Mouse (Mus musculus) heart, embryonic 11.5 days (tissue): ENCODE results near the gene Bckdha. TPM values are rescaled to one million over a fixed set of nuclear protein-coding genes. Genes with fewer than 3 reads are reported as not detected.

Experiments
- ATAC-seq: fragments of 200-750 bp; cut with Nextera tagmentation; replicated peaks from 2 replicates; pipeline ENCODE4 v1.8.0; 2017; ENCODE audit warnings: moderate library complexity; ENCODE audit not compliant: insufficient number of reproducible peaks, low FRiP score, low TSS enrichment
- H3K27ac ChIP-seq: fragments of 300-500 bp; sonication (generic); 2 replicates; pipeline ENCODE4 v1.5.1; 2014; ENCODE audit warnings: mild to moderate bottlenecking, low read depth, low read length
- H3K27me3 ChIP-seq: fragments of 300-500 bp; sonication (generic); 2 replicates; pipeline ENCODE4 v1.6.1; 2014; ENCODE audit warnings: mild to moderate bottlenecking, low read length, mixed read lengths; ENCODE audit not compliant: control insufficient read depth, insufficient read depth
- H3K36me3 ChIP-seq: fragments of 300-500 bp; sonication (generic); 2 replicates; pipeline ENCODE4 v1.6.1; 2014; ENCODE audit warnings: mild to moderate bottlenecking, low read length, moderate library complexity, mixed read lengths; ENCODE audit not compliant: control insufficient read depth, insufficient read depth
- H3K4me1 ChIP-seq: fragments of 300-500 bp; sonication (generic); 2 replicates; pipeline ENCODE4 v1.6.1; 2014; ENCODE audit warnings: low read length; ENCODE audit not compliant: control insufficient read depth, insufficient read depth
- H3K4me2 ChIP-seq: fragments of 300-500 bp; sonication (generic); 2 replicates; pipeline ENCODE4 v1.6.1; 2014; ENCODE audit warnings: mild to moderate bottlenecking, moderate library complexity
- H3K4me3 ChIP-seq: fragments of 300-500 bp; sonication (generic); 2 replicates; pipeline ENCODE4 v1.5.1; 2014; ENCODE audit warnings: low read depth, low read length
- H3K9ac ChIP-seq: fragments of 300-500 bp; sonication (generic); 2 replicates; pipeline ENCODE4 v1.6.1; 2014; ENCODE audit warnings: mild to moderate bottlenecking, low read depth, low read length, moderate library complexity
- H3K9me3 ChIP-seq: fragments of 300-500 bp; sonication (generic); replicated peaks from 2 replicates; pipeline ENCODE4 v1.6.1; 2016; ENCODE audit warnings: low read length; ENCODE audit not compliant: control insufficient read depth
- WGBS: fragments of 180-500 bp; shearing (Covaris S2); extraction: QIAGEN DNeasy Blood & Tissue Kit; methylation state at CpG from one replicate; pipeline ENCODE4 v1.1.7; 2014; ENCODE audit not compliant: insufficient replicate concordance; 5-methylcytosine and 5-hydroxymethylcytosine counted together
- polyA plus RNA-seq: library from polyadenylated mRNA; unstranded; fragments of >200 nt; fragmentation: Nextera tagmentation; extraction: Ambion mirVana; gene quantifications from 2 replicates; pipeline ENCODE4 v1.2.1, GENCODE M21; 2014

The Bckdha gene
- polyA plus RNA-seq, 1 experiment from 2014 or later: 41.4 TPM

DNA sequence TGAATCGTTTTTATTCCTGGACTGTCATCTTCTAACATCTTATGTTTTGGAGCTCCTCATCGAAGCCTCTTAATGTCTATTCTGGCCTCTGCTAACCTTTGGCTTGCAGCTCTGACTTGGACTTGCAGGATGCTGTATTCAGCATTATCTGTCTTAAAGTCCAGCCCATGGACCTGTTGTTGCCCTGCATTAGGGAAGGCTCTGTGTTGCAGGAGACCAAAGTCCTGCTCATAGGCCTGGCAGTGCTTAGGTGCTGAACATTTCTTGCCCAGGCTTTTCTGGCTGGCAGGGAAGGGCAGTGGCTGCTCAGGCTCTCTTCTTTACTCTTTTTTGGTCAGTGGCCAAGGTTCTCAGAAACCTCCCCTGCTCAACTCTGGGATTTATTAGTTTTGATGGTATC, 51.6 kb downstream of the Bckdha start:
- H3K9ac ChIP-seq: no peak overlapping the region
- H3K27ac ChIP-seq: no peak overlapping the region
- ATAC-seq: no peak
- no peak overlapping the region for H3K4me2 ChIP-seq
- WGBS: 79% methylated on average over 2 of the region's 2 CpGs
- no peaks in the 10 kb centered on the region for H3K36me3 ChIP-seq
- H3K4me3 ChIP-seq: no peak overlapping the region
- H3K27me3 ChIP-seq: no peaks in the 10 kb centered on the region
- H3K4me1 ChIP-seq: no peaks in the 10 kb centered on the region
- H3K9me3 ChIP-seq: no peaks in the 10 kb centered on the region

DNA sequence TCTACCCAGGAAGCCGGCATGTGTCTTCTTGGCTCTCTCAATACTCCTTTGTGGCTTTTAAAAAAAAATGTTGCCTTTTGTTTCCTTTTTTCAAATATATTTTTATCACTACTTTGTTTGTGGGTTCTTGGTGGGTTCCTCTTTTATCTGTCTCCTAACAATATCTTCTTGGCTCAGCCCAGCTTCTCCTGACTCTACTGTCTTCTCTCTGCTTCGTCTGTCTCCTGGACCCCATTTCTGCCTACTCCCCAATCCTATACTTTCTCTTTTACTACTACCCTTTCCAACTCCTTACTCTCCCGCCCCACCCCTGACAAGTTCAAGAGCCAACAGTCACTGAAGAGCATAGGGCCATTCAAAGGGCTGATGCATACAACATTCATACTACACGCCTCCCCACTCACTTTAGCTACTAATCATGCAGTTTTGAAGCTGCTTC, 52.1 kb downstream of the Bckdha start:
- WGBS: 73% methylated on average over 4 of the region's 4 CpGs
- ATAC-seq: no peak
- H3K36me3 ChIP-seq: no peaks in the 10 kb centered on the region
- H3K4me3 ChIP-seq: no peak overlapping the region
- no peaks in the 10 kb centered on the region for H3K9me3 ChIP-seq
- no peaks in the 10 kb centered on the region for H3K4me1 ChIP-seq
- H3K27me3 ChIP-seq: no peaks in the 10 kb centered on the region
- no peak overlapping the region for H3K27ac ChIP-seq
- H3K4me2 ChIP-seq: no peak overlapping the region
- H3K9ac ChIP-seq: no peak overlapping the region

DNA sequence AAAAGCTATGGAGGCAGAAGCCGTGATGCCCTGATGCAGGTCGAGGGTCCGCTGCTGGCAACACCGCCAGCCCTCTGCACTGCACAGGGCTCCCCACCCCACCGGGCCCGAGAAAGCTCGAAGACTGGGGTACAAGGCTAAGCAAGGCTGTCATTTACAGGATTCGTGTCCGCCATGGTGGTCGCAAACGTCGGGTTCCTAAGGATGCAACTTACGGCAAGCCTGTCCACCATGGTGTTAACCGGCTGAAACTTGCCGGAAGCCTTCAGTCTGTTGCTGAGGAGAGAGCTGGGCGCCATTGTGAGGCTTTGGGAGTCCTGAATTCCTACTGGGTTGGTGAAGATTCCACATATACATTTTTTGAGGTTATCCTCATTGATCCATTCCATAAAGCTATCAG, 57.4 kb downstream of the Bckdha start:
- 78% methylated on average over 16 of the region's 16 CpGs for WGBS
- ATAC-seq: no peak
- H3K27me3 ChIP-seq: no peaks in the 10 kb centered on the region
- H3K9ac ChIP-seq: no peak overlapping the region
- H3K4me3 ChIP-seq: no peak overlapping the region
- H3K36me3 ChIP-seq: no peaks in the 10 kb centered on the region
- no peak overlapping the region for H3K27ac ChIP-seq
- H3K4me2 ChIP-seq: no peak overlapping the region
- no peaks in the 10 kb centered on the region for H3K4me1 ChIP-seq
- H3K9me3 ChIP-seq: no peaks in the 10 kb centered on the region

DNA sequence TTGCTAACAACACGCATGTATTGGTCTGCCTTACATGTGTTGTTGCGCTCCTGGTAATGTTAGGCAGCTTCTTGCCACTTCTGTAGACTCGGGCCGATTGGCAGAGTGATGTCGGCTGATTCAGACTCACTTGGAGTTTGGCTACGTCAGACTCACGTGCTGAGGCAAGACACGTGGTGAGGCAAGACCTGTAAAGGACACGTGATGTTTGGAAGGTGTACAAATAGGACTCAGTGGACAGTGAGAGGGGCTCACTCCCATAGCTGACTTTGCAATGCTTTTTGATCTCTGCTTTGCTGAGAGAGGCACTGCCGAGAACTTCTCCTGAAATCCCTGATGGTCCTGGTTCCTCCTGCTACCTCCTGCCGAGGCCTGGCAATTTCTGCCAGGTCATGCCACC, 58.1 kb downstream of the Bckdha start:
- Histone ChIP-seq H3K27me3 (no peaks in the 10 kb centered on the region), H3K9me3 (no peaks in the 10 kb centered on the region), H3K9ac (no peak overlapping the region), H3K4me1 (no peaks in the 10 kb centered on the region), H3K36me3 (no peaks in the 10 kb centered on the region), H3K27ac (no peak overlapping the region), H3K4me3 (no peak overlapping the region), H3K4me2 (no peak overlapping the region)
- ATAC-seq: no peak
- WGBS: 75% methylated on average over 11 of the region's 11 CpGs

DNA sequence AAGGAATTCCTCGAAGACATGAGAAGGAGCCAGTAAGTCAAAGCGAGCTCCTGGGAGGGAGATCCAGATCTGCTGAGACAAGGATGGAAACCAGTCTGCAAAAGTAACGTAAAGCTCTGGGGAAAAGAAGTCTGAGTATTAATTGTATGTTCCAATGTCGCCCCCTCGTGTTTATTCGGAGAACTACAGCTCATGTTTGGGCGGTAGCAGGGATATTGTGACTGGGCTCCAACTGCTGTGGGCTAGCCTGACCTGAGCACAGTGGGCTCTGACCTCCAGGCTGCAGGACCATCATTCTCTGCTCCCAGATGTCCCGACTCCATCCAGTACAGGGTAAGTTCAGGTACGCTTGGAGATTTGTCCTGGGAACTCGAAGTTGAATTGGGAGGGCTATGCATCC, 59.1 kb downstream of the Bckdha start:
- ATAC-seq: no peak
- WGBS: 11% methylated on average over 10 of the region's 10 CpGs
- Histone ChIP-seq H3K9ac (no peak overlapping the region), H3K4me2 (no peak overlapping the region), H3K27ac (no peak overlapping the region), H3K36me3 (no peaks in the 10 kb centered on the region), H3K9me3 (no peaks in the 10 kb centered on the region), H3K27me3 (no peaks in the 10 kb centered on the region), H3K4me3 (no peak overlapping the region), H3K4me1 (no peaks in the 10 kb centered on the region)

DNA sequence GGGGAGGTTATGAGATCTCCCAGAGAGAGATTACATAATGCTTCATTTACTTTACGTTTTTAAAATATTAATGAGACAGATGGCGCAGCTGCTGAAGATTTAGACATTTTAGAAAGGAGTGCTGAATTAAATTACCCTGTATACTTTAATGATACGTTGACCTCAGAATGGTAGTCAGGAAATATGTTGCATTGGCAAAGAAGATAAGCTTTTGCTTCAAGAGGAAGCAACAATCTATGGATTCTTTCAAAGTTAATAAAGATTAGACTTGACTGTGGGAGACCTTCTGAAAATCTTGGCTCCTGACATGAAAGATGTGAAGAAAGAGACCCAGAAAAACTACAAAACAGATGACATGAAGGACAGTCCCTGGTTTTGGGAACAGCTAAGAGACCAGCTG, 64.9 kb downstream of the Bckdha start:
- no peak overlapping the region for H3K4me2 ChIP-seq
- H3K27ac ChIP-seq: no peak overlapping the region
- WGBS: 83% methylated on average over 3 of the region's 3 CpGs
- ATAC-seq: no peak
- no peaks in the 10 kb centered on the region for H3K27me3 ChIP-seq
- no peaks in the 10 kb centered on the region for H3K4me1 ChIP-seq
- no peaks in the 10 kb centered on the region for H3K36me3 ChIP-seq
- no peak overlapping the region for H3K9ac ChIP-seq
- H3K9me3 ChIP-seq: no peaks in the 10 kb centered on the region
- H3K4me3 ChIP-seq: no peak overlapping the region

DNA sequence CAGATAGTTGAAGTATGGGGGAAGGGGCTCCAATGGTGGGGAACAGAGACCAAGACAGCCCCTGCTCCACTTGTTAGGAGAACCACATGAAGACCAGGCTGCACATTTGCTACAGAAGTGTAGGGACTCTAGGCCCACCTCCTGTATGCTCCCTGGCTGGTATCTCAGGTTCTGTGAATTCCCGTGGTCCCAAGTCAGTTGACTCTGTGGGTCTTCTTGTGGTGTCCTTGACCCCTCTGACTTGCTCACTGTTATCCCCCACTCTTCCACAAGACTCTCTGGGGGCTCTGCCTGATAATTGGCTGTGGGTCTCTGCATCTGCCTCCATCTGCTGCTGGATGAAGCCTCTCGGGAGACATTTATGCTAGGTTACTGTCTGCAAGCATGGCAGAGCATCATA, 67.6 kb downstream of the Bckdha start:
- H3K4me3 ChIP-seq: no peak overlapping the region
- H3K4me1 ChIP-seq: no peaks in the 10 kb centered on the region
- 81% methylated on average over 2 of the region's 2 CpGs for WGBS
- no peak overlapping the region for H3K9ac ChIP-seq
- H3K36me3 ChIP-seq: no peaks in the 10 kb centered on the region
- H3K4me2 ChIP-seq: no peak overlapping the region
- H3K27ac ChIP-seq: no peak overlapping the region
- ATAC-seq: no peak
- H3K27me3 ChIP-seq: no peaks in the 10 kb centered on the region
- H3K9me3 ChIP-seq: no peaks in the 10 kb centered on the region

DNA sequence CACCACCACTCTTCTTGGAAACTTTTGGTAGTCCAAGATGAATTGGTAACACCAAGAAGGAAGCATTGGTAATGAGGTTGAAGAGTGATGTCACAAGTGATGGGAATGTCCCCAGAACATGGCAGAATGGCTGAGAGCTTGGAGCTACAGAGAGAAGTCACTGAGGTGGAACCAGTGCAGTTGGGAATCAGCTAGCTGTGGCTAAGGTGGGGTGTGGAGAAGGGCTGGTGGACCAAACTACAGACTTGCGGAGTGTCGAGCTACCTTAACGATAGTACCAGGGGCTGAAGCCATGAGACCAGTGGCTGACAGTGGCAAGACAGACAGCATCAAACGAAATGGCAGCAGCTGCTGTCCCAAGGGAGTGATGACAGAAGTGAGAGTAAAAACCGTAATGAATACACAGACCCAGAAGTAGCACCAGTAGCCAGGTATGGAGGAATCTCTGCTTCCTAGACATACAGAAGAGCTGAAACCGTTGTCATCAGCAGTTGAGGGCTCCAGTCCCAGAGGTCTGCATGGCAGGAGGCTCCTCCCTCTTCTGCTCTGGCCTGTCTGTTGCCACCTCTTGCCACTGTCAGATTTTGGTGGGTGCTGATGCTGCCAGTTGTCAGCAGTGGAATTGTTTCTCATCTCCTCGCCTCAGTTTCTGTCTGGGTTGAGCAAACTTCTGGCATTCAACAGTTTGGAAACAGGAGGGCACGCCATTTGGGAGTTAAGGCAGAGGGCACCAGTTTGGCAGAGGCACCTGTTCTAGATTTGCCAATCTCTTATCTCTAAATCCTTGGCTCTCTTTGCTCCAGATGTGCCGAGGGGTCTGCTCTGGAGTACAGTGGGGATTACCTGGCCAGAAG, 73.2 kb downstream of the Bckdha start:
- H3K4me1 ChIP-seq: no peaks in the 10 kb centered on the region
- 75% methylated on average over 9 of the region's 9 CpGs for WGBS
- H3K9ac ChIP-seq: no peak overlapping the region
- no peak overlapping the region for H3K27ac ChIP-seq
- H3K27me3 ChIP-seq: no peaks in the 10 kb centered on the region
- no peak overlapping the region for H3K4me2 ChIP-seq
- no peak for ATAC-seq
- H3K36me3 ChIP-seq: no peaks in the 10 kb centered on the region
- no peaks in the 10 kb centered on the region; the same call in 1 of the 2 replicates for H3K9me3 ChIP-seq
- no peak overlapping the region for H3K4me3 ChIP-seq

DNA sequence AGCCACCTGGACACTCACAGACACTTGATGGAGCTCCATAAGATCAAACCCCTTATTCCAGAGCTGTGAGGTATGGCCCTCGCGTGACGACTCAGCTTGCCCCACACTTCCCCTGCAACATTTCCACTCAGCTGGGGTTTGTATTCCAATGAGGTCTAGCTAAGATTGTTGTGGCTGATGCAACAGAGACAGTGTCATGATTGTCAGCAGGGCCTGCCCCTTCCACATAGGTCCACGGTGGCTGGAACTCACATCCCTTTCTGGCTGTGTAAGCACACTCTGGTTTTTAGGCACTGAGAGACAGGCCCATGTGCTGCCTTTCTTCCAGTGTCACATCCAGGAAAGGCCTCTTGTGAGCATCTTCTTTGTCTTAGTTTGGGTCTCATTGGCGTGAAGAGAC, 74.1 kb downstream of the Bckdha start:
- H3K9me3 ChIP-seq: no peaks in the 10 kb centered on the region; the same call in 1 of the 2 replicates
- no peak overlapping the region for H3K4me3 ChIP-seq
- H3K9ac ChIP-seq: no peak overlapping the region
- ATAC-seq: no peak
- no peak overlapping the region for H3K27ac ChIP-seq
- no peak overlapping the region for H3K4me2 ChIP-seq
- no peaks in the 10 kb centered on the region for H3K36me3 ChIP-seq
- H3K27me3 ChIP-seq: no peaks in the 10 kb centered on the region
- 76% methylated on average over 5 of the region's 5 CpGs for WGBS
- no peaks in the 10 kb centered on the region for H3K4me1 ChIP-seq
